Mouse (Mus musculus) forebrain, embryonic 11.5 days (tissue): ENCODE measurements at regions not wholly inside any gene's neighbourhood (a gene's known extent, or its start where the extent isn't known, plus 50 kb on each side); places are given as distances from the start of the nearest gene placed in this dataset.
A peak's percentile ranks its signal among the peaks of the same experiment; 100 is the strongest.

Source experiments
- ATAC-seq: fragments of 200-750 bp; cut with Nextera tagmentation; replicated peaks from 2 replicates; pipeline ENCODE4 v1.8.0; 2017; ENCODE audit warnings: moderate TSS enrichment; ENCODE audit not compliant: low FRiP score
- DNase-seq: peaks from one replicate; pipeline ENCODE4 v3.0.0-alpha.2; 2017; ENCODE audit warnings: low spot score
- H3K27ac ChIP-seq: fragments of 300-500 bp; sonication (generic); 2 replicates; pipeline ENCODE4 v1.5.1; 2014; ENCODE audit warnings: low read depth, low read length
- H3K27me3 ChIP-seq: fragments of 300-500 bp; sonication (generic); 2 replicates; pipeline ENCODE4 v1.6.1; 2014; ENCODE audit warnings: mild to moderate bottlenecking, low read length, mixed read lengths; ENCODE audit not compliant: control insufficient read depth, insufficient read depth
- H3K36me3 ChIP-seq: fragments of 300-500 bp; sonication (generic); 2 replicates; pipeline ENCODE4 v1.6.1; 2014; ENCODE audit warnings: mild to moderate bottlenecking, low read length, moderate library complexity, mixed read lengths; ENCODE audit not compliant: control insufficient read depth, insufficient read depth
- H3K4me1 ChIP-seq: fragments of 300-500 bp; sonication (generic); replicated peaks from 2 replicates; pipeline ENCODE4 v1.6.1; 2014; ENCODE audit warnings: low read length, mixed read lengths; ENCODE audit not compliant: control insufficient read depth, insufficient read depth
- H3K4me2 ChIP-seq: fragments of 300-500 bp; sonication (generic); 2 replicates; pipeline ENCODE4 v1.6.1; 2014; ENCODE audit warnings: low read depth, mild to moderate bottlenecking, low read length, moderate library complexity, mixed read lengths; ENCODE audit not compliant: severe bottlenecking
- H3K4me3 ChIP-seq: fragments of 300-500 bp; sonication (generic); 2 replicates; pipeline ENCODE4 v1.5.1; 2014; ENCODE audit warnings: low read depth, low read length
- H3K9ac ChIP-seq: fragments of 300-500 bp; sonication (generic); 2 replicates; pipeline ENCODE4 v1.6.1; 2014; ENCODE audit warnings: low read length
- H3K9me3 ChIP-seq: fragments of 300-500 bp; sonication (generic); 2 replicates; pipeline ENCODE4 v1.6.1; 2016; ENCODE audit warnings: low read length, mixed read lengths; ENCODE audit not compliant: control insufficient read depth
- WGBS: fragments of 180-500 bp; shearing (Covaris S2); extraction: QIAGEN DNeasy Blood & Tissue Kit; methylation state at CpG from one replicate; pipeline ENCODE4 v1.1.7; 2014; 5-methylcytosine and 5-hydroxymethylcytosine counted together

- H3K9me3 ChIP-seq: no peaks in the 10 kb centered on the region
- no peaks in the 10 kb centered on the region for H3K27me3 ChIP-seq
- H3K4me2 ChIP-seq: no peak overlapping the region
- H3K27ac ChIP-seq: no peak overlapping the region
- ATAC-seq: peak; percentile 90
- peaks cover 3% of the 10 kb centered on the region; the same call in 1 of the 2 replicates for H3K4me1 ChIP-seq
- WGBS: 41% methylated on average over 1 of the region's 1 CpGs
- no peak for DNase-seq
- no peaks in the 10 kb centered on the region for H3K36me3 ChIP-seq
- H3K9ac ChIP-seq: no peak overlapping the region
- H3K4me3 ChIP-seq: no peak overlapping the region
These were observed 287.2 kb upstream of the Cdh11 start for GRCm38 (mm10) chr8:103072646-103073045.

GRCm38 (mm10) chr8:103078559-103078958 lies 293.1 kb upstream of the Cdh11 start:
- Histone ChIP-seq H3K4me3 (no peak overlapping the region), H3K27me3 (no peaks in the 10 kb centered on the region), H3K4me2 (no peak overlapping the region), H3K4me1 (no peaks in the 10 kb centered on the region), H3K9me3 (no peaks in the 10 kb centered on the region), H3K9ac (no peak overlapping the region), H3K27ac (no peak overlapping the region), H3K36me3 (no peaks in the 10 kb centered on the region)
- no peak for DNase-seq
- WGBS: 37% methylated on average over 3 of the region's 3 CpGs
- ATAC-seq: no peak

DNA sequence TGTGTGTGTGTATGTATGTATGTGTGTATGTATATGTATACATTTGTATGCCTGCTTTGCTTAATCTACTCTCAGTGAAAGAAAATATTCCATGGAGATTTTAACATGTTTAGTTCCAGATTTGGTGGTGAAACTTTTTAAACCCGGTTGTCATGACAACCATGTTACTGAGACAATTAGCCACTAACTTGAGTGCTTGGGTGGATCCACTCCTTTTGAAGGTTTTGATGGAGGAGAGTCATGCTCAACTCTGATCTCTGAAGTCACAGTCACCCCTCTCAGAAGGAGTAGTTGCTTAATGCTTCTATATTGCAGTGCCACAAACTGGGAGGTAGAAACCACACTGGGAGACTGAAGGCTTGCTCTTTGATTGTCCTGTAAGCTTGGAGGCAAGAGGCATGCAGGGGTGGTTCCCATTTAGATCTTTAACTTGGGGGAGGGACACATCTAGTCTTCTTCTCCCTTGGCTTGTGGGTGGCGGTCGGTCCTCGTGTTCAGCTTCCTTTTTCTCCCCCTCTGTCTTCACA lies 301.6 kb upstream of the Cdh11 start:
- H3K27me3 ChIP-seq: no peaks in the 10 kb centered on the region
- DNase-seq (no peak), ATAC-seq (no peak)
- WGBS: 70% methylated on average over 4 of the region's 4 CpGs
- no peaks in the 10 kb centered on the region for H3K36me3 ChIP-seq
- H3K9ac ChIP-seq: no peak overlapping the region
- no peak overlapping the region for H3K4me3 ChIP-seq
- H3K4me2 ChIP-seq: no peak overlapping the region
- H3K27ac ChIP-seq: no peak overlapping the region
- no peaks in the 10 kb centered on the region for H3K4me1 ChIP-seq
- no peaks in the 10 kb centered on the region for H3K9me3 ChIP-seq

DNA sequence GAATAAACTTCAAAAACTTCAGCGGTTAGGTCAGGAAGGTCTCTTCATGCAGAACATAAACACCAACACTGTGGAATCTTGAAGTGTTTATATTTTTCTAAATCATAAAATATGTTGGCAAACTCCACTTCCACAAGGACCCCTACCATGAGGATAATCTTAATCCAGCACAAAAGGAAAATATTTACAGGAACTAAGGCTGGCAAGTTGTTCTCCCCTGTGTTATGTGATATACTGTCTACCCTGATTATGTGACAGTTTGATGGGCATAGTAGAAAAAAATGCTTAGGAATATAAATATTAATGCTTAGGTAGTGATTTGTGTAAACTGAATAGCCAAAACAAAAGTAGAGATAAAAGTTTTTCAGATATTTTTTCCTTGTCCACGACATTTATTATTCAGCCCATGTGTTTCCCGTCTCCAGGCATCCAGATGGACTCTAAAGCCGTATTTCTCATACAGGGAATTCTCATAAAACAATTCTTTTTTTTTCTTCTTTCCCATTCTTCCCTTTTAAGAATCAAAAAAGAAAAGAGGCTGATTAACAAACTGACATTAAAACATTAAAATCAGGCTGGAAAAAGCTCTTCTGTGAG lies 311.2 kb upstream of the Cdh11 start:
- Histone ChIP-seq H3K27me3 (no peaks in the 10 kb centered on the region), H3K27ac (no peak overlapping the region), H3K36me3 (no peaks in the 10 kb centered on the region), H3K9ac (no peak overlapping the region), H3K4me2 (no peak overlapping the region), H3K9me3 (no peaks in the 10 kb centered on the region), H3K4me1 (no peaks in the 10 kb centered on the region), H3K4me3 (no peak overlapping the region)
- no peak for ATAC-seq
- 87% methylated on average over 4 of the region's 4 CpGs for WGBS
- no peak for DNase-seq

GRCm38 (mm10) chr8:103125581-103125980 lies 340.1 kb upstream of the Cdh11 start:
- Histone ChIP-seq H3K9ac (no peak overlapping the region), H3K9me3 (no peaks in the 10 kb centered on the region), H3K27me3 (no peaks in the 10 kb centered on the region), H3K4me2 (no peak overlapping the region), H3K27ac (no peak overlapping the region), H3K4me1 (no peaks in the 10 kb centered on the region), H3K4me3 (no peak overlapping the region), H3K36me3 (no peaks in the 10 kb centered on the region)
- ATAC-seq (no peak), DNase-seq (no peak)
- 89% methylated on average over 7 of the region's 7 CpGs for WGBS

DNA sequence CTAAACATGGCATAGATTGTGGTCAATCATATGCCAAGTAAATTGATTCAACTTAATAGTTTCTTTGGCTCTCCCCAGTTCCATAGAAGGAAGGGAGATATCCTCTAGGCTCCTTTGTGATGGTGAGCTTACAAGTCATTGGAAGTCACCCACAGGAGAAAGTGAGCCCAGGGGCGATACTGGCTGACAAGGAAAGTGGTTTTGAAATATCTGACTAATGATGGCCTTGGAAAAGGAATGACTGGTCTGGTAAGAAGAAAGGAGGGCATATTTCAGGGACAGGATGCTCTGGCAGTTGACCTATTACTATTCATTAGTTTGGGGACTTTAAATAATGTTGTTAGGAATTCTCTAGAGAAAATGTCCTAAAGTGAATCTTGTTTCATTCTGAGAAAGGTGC lies 352.7 kb upstream of the Cdh11 start:
- DNase-seq (no peak), ATAC-seq (no peak)
- no peaks in the 10 kb centered on the region for H3K36me3 ChIP-seq
- H3K9ac ChIP-seq: no peak overlapping the region
- no peak overlapping the region for H3K4me2 ChIP-seq
- H3K9me3 ChIP-seq: no peaks in the 10 kb centered on the region
- no peak overlapping the region for H3K4me3 ChIP-seq
- 83% methylated on average over 1 of the region's 1 CpGs for WGBS
- no peak overlapping the region for H3K27ac ChIP-seq
- H3K27me3 ChIP-seq: no peaks in the 10 kb centered on the region
- no peaks in the 10 kb centered on the region for H3K4me1 ChIP-seq

GRCm38 (mm10) chr8:103144835-103145234 lies 359.4 kb upstream of the Cdh11 start:
- DNase-seq (no peak), ATAC-seq (no peak)
- WGBS: 59% methylated on average over 1 of the region's 1 CpGs
- H3K4me2 ChIP-seq: no peak overlapping the region
- H3K27me3 ChIP-seq: no peaks in the 10 kb centered on the region
- H3K27ac ChIP-seq: no peak overlapping the region
- H3K4me1 ChIP-seq: peaks cover 6% of the 10 kb centered on the region; the same call in 1 of the 2 replicates
- no peak overlapping the region for H3K9ac ChIP-seq
- no peaks in the 10 kb centered on the region for H3K36me3 ChIP-seq
- no peaks in the 10 kb centered on the region for H3K9me3 ChIP-seq
- no peak overlapping the region for H3K4me3 ChIP-seq

GRCm38 (mm10) chr8:103148013-103148412 lies 362.6 kb upstream of the Cdh11 start:
- Histone ChIP-seq H3K27me3 (no peaks in the 10 kb centered on the region), H3K36me3 (no peaks in the 10 kb centered on the region), H3K27ac (no peak overlapping the region), H3K4me2 (no peak overlapping the region), H3K4me1 (peaks cover 6% of the 10 kb centered on the region; the same call in 1 of the 2 replicates), H3K9ac (no peak overlapping the region), H3K4me3 (no peak overlapping the region), H3K9me3 (no peaks in the 10 kb centered on the region)
- 27% methylated on average over 4 of the region's 4 CpGs for WGBS
- 0 out of 2 replicates have a peak, but pooled peaks have one; percentile 30 for ATAC-seq
- DNase-seq: peak; percentile 48

GRCm38 (mm10) chr8:103148447-103148846 lies 363.0 kb upstream of the Cdh11 start:
- no peak overlapping the region for H3K9ac ChIP-seq
- ATAC-seq (no peak), DNase-seq (peak; percentile 51)
- H3K27ac ChIP-seq: no peak overlapping the region
- no peak overlapping the region for H3K4me3 ChIP-seq
- 46% methylated on average over 10 of the region's 10 CpGs for WGBS
- no peaks in the 10 kb centered on the region for H3K36me3 ChIP-seq
- H3K4me2 ChIP-seq: no peak overlapping the region
- H3K27me3 ChIP-seq: no peaks in the 10 kb centered on the region
- peaks cover 6% of the 10 kb centered on the region; the same call in 1 of the 2 replicates for H3K4me1 ChIP-seq
- H3K9me3 ChIP-seq: no peaks in the 10 kb centered on the region
